Mouse (Mus musculus) bone marrow macrophage, adult 2 months (primary cell): Measurements from ENCODE around the gene Mia2. TPM values are rescaled to one million over a fixed set of nuclear protein-coding genes. Genes with fewer than 3 reads are reported as not detected.

ENCODE experiments used
- H3K27ac ChIP-seq: 2 replicates; pipeline ENCODE4 v1.5.1; 2012; ENCODE audit warnings: low read depth, low read length; ENCODE audit not compliant: insufficient read depth
- H3K4me1 ChIP-seq: 2 replicates; pipeline ENCODE4 v1.6.1; 2012; ENCODE audit warnings: low read length; ENCODE audit not compliant: control insufficient read depth, insufficient read depth
- H3K4me3 ChIP-seq: 2 replicates; pipeline ENCODE4 v1.5.1; 2012; ENCODE audit warnings: mild to moderate bottlenecking, low read length, moderate library complexity; ENCODE audit not compliant: insufficient read depth
- CTCF ChIP-seq: IDR thresholded peaks from 2 replicates; pipeline ENCODE4 v1.5.1; 2012; ENCODE audit warnings: low read depth, mild to moderate bottlenecking, low read length, moderate library complexity
- POLR2A ChIP-seq: IDR thresholded peaks from 2 replicates; pipeline ENCODE4 v1.6.1; 2012; ENCODE audit warnings: mild to moderate bottlenecking, low read depth, low read length, borderline replicate concordance
- polyA plus RNA-seq: library from polyadenylated mRNA; stranded (reverse); fragments of >200 nt; gene quantifications from 2 replicates; pipeline ENCODE4 v1.2.4, GENCODE M21; 2012; ENCODE audit not compliant: missing spikeins, insufficient read depth, insufficient read length

Mia2 gene
- polyA plus RNA-seq, 1 experiment, result 154 TPM

GRCm38 (mm10) chr12:59065776-59066175, 29.8 kb upstream of the Mia2 start:
- no peak for TF ChIP-seq CTCF
- TF ChIP-seq POLR2A, result no peak
- Histone ChIP-seq H3K4me1 (peaks cover 2% of the 10 kb centered on the region; the same call in 1 of the 2 replicates), H3K27ac (peak overlapping the region; percentile 87), H3K4me3 (peak overlapping the region; percentile 81)

GRCm38 (mm10) chr12:59066448-59067077, 29.0 kb upstream of the Mia2 start, which contains the start of gene Pnn:
TSS of gene Pnn (plus strand) at chr12:59066884.
- TF ChIP-seq POLR2A, result 0 out of 2 replicates have a peak, but pooled peaks have one; percentile 27
- no peak; the same call in 1 of the 2 replicates for TF ChIP-seq CTCF
- peak within 1 kb of the TSS; percentile 84 for H3K4me3 ChIP-seq
- H3K4me1 ChIP-seq, result peaks cover 2% of the 10 kb centered on the region; the same call in 1 of the 2 replicates
- H3K27ac ChIP-seq, result peak within 1 kb of the TSS; percentile 87

GRCm38 (mm10) chr12:59067095-59067494, 28.5 kb upstream of the Mia2 start:
- TF ChIP-seq CTCF (no peak), POLR2A (no peak)

GRCm38 (mm10) chr12:59068791-59069190, 26.8 kb upstream of the Mia2 start:
- Histone ChIP-seq H3K4me1 (peaks cover 2% of the 10 kb centered on the region; the same call in 1 of the 2 replicates), H3K27ac (no peak overlapping the region), H3K4me3 (no peak overlapping the region)
- TF ChIP-seq POLR2A, result no peak
- no peak for TF ChIP-seq CTCF

More at GRCm38 (mm10) chr12:59067095-59067494, 28.5 kb upstream of the Mia2 start:
- peaks cover 2% of the 10 kb centered on the region; the same call in 1 of the 2 replicates for H3K4me1 ChIP-seq
- peak overlapping the region; percentile 58 for H3K27ac ChIP-seq
- H3K4me3 ChIP-seq, result peak overlapping the region; percentile 84

- TF ChIP-seq POLR2A (no peak), CTCF (no peak)
- H3K27ac ChIP-seq, result no peak overlapping the region
- H3K4me3 ChIP-seq, result no peak overlapping the region
- no peaks in the 10 kb centered on the region; the same call in 1 of the 2 replicates for H3K4me1 ChIP-seq
These were observed 23.3 kb upstream of the Mia2 start for GRCm38 (mm10) chr12:59072286-59072685.

GRCm38 (mm10) chr12:59074052-59074451, 21.5 kb upstream of the Mia2 start:
- no peak overlapping the region for H3K27ac ChIP-seq
- TF ChIP-seq CTCF, result no peak
- TF ChIP-seq POLR2A, result no peak
- H3K4me3 ChIP-seq, result no peak overlapping the region
- H3K4me1 ChIP-seq, result peaks cover 4% of the 10 kb centered on the region

- Histone ChIP-seq H3K4me1 (peaks cover 4% of the 10 kb centered on the region), H3K4me3 (no peak overlapping the region), H3K27ac (no peak overlapping the region)
- TF ChIP-seq POLR2A (no peak), CTCF (no peak)
These were observed 18.6 kb upstream of the Mia2 start for GRCm38 (mm10) chr12:59076996-59077395.

- peaks cover 4% of the 10 kb centered on the region for H3K4me1 ChIP-seq
- TF ChIP-seq CTCF (no peak), POLR2A (no peak)
These were observed 17.7 kb upstream of the Mia2 start for GRCm38 (mm10) chr12:59077883-59078282.

GRCm38 (mm10) chr12:59080461-59080860, 15.1 kb upstream of the Mia2 start:
- Histone ChIP-seq H3K27ac (no peak overlapping the region), H3K4me3 (no peak overlapping the region), H3K4me1 (peaks cover 4% of the 10 kb centered on the region)
- TF ChIP-seq POLR2A, result no peak
- no peak for TF ChIP-seq CTCF

More at GRCm38 (mm10) chr12:59077883-59078282, 17.7 kb upstream of the Mia2 start:
- no peak overlapping the region for H3K4me3 ChIP-seq
- H3K27ac ChIP-seq, result no peak overlapping the region

GRCm38 (mm10) chr12:59084446-59084845, 11.2 kb upstream of the Mia2 start:
- Histone ChIP-seq H3K4me1 (no peaks in the 10 kb centered on the region), H3K4me3 (no peak overlapping the region), H3K27ac (no peak overlapping the region)
- TF ChIP-seq POLR2A (no peak), CTCF (no peak)

GRCm38 (mm10) chr12:59086171-59086570, 9.4 kb upstream of the Mia2 start:
- TF ChIP-seq CTCF (no peak), POLR2A (no peak)

More at GRCm38 (mm10) chr12:59086171-59086570, 9.4 kb upstream of the Mia2 start:
- Histone ChIP-seq H3K27ac (no peak overlapping the region), H3K4me3 (no peak overlapping the region), H3K4me1 (no peaks in the 10 kb centered on the region)
